Mouse (Mus musculus) ovary, postnatal 10 days (tissue): ENCODE results near the gene Rcn2.

Experiments used
- DNase-seq: peaks from one replicate; pipeline ENCODE4 v3.0.0; 2022; ENCODE audit warnings: low spot score

The Rcn2 gene

GRCm38 (mm10) chr9:56097584-56098298, 56.1 kb downstream of the Rcn2 start:
- DNase-seq = no peak

DNA sequence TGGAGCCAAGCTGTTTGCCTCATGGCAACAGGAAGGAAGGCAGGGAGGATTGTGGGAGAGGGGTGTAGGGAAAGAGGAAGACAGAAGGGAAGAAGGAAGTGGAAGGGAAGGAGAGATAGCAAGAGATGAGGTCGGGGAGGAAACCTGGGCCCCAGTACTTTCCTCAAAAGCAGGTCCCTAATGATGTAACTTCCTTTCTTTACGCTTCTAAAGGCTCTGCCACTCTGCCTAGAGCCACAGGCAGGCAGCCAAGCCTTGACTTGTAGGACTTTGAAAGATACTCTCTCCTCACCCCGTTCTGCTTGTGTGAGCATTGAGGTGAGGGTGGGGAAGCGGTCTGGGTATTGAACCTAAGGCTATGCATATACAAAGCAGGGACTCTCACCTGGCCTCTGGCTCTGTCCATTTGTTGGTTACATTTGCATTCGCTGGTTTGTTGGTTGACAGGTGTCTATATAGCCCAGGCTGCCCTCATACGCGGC, 58.4 kb downstream of the Rcn2 start:
- DNase-seq = no peak

DNA sequence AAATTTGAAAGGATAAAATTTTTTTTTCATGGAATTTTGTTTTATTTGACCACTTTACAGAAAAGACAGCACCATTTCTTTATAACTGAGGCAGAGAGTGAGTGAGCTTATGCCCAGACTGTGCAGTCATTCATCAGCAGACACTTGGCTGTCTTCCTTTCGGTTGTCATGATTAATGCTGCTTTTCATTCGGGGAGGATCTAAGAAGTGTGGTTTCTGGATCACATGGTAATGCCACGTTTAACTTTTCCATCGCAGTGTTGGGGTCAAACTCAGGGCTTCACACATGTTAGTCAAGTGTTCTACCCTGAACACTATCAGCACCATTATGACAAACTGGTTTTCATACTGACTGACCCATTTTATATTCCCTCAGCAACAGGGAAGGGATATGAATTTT, 59.4 kb downstream of the Rcn2 start:
- DNase-seq = no peak

DNA sequence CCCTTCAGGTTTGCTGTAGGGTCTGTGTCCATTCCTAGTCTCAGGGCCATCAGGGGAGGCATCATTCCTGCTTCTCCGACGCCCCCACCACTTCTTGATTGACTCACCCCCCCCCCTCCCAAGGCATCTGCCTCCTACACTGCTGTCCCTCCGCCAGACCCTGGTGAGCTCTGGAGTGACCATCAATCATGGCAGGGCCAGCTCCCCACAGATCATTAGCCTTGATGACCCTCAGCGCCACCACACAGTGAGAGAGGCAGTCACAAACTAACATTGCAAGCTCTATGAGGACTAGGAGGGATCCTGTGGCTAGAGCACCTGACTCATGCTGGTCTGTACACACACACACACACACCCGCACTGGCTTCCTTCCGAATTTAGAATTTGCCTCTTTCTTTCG, 63.3 kb downstream of the Rcn2 start:
- no peak for DNase-seq

DNA sequence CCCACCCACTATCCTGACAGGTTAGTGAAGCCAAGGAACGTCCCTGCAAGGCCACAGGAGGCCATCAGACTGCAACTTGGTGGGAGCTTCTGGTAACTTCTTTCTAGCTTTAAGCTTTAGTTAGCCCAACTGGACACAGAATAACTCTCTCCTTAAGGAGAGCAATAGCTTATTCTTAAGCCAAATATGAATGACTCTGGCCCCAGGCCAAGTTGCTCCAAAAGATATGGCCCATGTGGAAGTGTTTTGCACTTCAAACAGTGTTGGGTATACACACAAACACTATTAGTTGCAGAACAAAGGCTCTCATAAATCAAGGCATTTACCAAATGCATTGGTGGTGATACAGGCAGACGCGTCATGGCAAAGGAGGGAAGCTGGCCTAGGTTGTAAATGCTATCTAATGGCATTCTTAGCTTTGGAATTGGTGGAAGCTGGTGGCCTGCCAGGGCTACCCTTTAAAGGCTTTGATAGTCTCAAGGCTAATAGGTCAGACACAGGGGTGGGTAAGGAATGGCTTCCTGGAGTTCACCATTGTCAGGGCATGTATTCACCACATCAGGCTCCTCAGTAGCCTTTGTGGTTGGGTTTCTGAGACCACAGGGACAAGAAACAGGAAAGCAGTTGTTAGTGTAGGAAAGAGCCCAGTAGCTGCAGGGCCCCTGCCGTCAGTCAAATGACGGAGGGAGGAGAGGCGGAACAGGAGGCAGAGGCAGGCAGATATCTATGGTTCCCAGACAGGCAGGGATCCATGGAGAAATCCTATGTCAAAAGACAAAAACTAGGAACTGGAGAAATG, 64.8 kb downstream of the Rcn2 start:
- no peak for DNase-seq

DNA sequence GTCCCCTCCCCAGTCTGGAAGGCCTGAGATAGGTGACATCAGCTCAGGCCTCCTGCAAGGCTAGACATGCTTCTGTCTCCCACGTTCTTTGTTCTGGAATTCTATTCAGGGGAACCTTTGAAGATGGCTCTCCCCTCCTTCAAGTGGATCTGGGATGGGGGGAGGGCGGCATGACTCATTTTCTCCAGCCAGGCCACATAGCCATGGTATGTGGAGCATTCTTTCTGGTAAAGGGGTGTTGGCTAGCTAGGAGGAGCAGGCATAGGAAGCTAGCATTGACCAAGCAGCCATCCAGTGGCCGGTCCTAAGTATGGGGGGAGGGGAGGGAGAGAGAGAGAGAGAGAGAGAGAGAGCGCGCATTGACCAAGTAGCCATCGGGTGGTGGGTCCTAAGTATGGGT, 65.9 kb downstream of the Rcn2 start:
- no peak for DNase-seq

DNA sequence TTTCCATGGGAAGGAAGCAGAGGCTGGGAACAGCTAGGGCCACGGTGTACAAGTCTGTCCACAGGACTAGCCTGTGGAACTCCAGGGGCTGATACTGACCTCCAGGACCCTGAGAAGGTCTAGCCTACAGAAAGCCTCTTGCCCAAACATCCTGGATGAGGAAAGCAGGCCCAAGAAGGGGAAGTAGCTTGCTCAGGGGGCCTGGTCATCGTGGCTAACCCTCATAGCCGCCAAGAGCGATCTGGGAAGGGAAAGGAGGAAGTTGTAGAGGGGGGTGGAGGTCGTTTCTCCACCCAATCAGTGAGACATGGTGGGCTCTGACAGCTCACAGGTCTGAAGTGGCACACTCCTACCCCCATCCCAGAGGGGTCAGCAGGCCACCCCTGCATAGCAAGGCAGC, 66.5 kb downstream of the Rcn2 start:
- DNase-seq = no peak
